Comparison of ENCODE assay signal across 8 mouse cellular contexts in the genomic region with DNA sequence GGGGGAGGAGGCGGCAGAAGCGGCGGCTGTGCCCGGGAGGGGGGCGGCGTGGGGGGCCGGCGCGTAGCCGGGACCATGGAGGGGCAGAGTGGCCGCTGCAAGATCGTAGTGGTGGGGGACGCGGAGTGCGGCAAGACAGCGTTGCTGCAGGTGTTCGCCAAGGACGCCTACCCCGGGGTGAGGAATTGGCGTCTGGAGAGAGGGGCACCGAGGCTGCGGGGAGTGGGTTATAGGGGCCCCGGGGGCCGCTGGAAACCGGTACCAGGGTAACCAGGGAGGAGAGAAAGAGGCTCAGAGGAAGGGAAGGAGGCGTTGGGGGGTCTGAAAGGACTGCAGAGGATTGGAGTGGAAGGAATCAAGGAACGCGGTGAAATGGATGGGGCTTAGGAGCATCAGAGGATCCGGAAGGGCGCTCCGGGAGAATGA. TPM values are rescaled to one million over a fixed set of nuclear protein-coding genes. Genes with fewer than 3 reads are reported as not detected.
DNase-seq lines count a peak whose midpoint lies in the region; ATAC-seq and TF ChIP-seq lines count a peak whose summit lies in the region.

No protein-coding gene starts in this region.

- WGBS in hindbrain, embryonic 10.5 days = 1% methylated on average over 30 of the region's 31 CpGs
- WGBS in midbrain, embryonic 11.5 days = under 1% methylated on average over 29 of the region's 31 CpGs

- H3K9ac ChIP-seq in midbrain, embryonic 11.5 days (ENCODE audit: low read length) = peak overlapping the region; percentile 84

- H3K27me3 ChIP-seq in hindbrain, embryonic 10.5 days (ENCODE audit: insufficient read depth, poor library complexity, severe bottlenecking) = peaks cover 13% of the 10 kb centered on the region
- peaks cover 2% of the 10 kb centered on the region; the same call in 1 of the 2 replicates for H3K27me3 ChIP-seq in midbrain, embryonic 11.5 days (ENCODE audit: control insufficient read depth, insufficient read depth, low read length)

- peak overlapping the region; percentile 76 for H3K27ac ChIP-seq in left cerebral cortex, adult 2 months
- peak overlapping the region; percentile 52; the same call in 1 of the 2 replicates for H3K27ac ChIP-seq in cortical plate, adult 2 months (ENCODE audit: insufficient read depth, low read length)
- peak overlapping the region; percentile 96 for H3K27ac ChIP-seq in hindbrain, embryonic 10.5 days
- peak overlapping the region; percentile 76 for H3K27ac ChIP-seq in midbrain, embryonic 11.5 days (ENCODE audit: low read depth, low read length)

- DNase-seq in left cerebral cortex, adult 2 months (ENCODE audit: extremely low spot score in 1 of 2, low spot score in 2 of 2) = no peak
- no peak for DNase-seq in left cerebral cortex, adult 11 months (ENCODE audit: low spot score)
- DNase-seq in hindbrain, embryonic 10.5 days (ENCODE audit: low spot score) = no peak
- peak; percentile 96 for DNase-seq in midbrain, embryonic 11.5 days (ENCODE audit: low spot score, missing footprints)
- no peak for DNase-seq in testis, postnatal 10 days (ENCODE audit: low spot score)
- no peak for DNase-seq in cerebellum, adult 9-11 months
- no peak for DNase-seq in cerebellum, adult 11-12 months

- no peak for TF ChIP-seq CTCF in left cerebral cortex, adult 2 months (IDR thresholded peaks at IDR 0.05)
- TF ChIP-seq CTCF in cortical plate, adult 2 months (IDR thresholded peaks at IDR 0.05; ENCODE audit: extremely low read depth, insufficient read depth, low read length) = no peak

- no peaks in the 10 kb centered on the region for H3K9me3 ChIP-seq in hindbrain, embryonic 10.5 days
- no peaks in the 10 kb centered on the region for H3K9me3 ChIP-seq in midbrain, embryonic 11.5 days (ENCODE audit: control insufficient read depth, low read length)

- peak overlapping the region; percentile 83 for H3K4me2 ChIP-seq in midbrain, embryonic 11.5 days

- H3K4me1 ChIP-seq in cortical plate, adult 2 months (ENCODE audit: control insufficient read depth, insufficient read depth, low read length) = no peaks in the 10 kb centered on the region
- H3K4me1 ChIP-seq in hindbrain, embryonic 10.5 days (replicated peaks) = peaks cover 96% of the 10 kb centered on the region
- H3K4me1 ChIP-seq in midbrain, embryonic 11.5 days (ENCODE audit: control insufficient read depth, insufficient read depth, low read length) = peaks cover 45% of the 10 kb centered on the region

- H3K4me3 ChIP-seq in left cerebral cortex, adult 2 months = peak overlapping the region; percentile 67
- H3K4me3 ChIP-seq in cortical plate, adult 2 months (ENCODE audit: insufficient read depth, low read length) = peak overlapping the region; percentile 43
- peak overlapping the region; percentile 75 for H3K4me3 ChIP-seq in hindbrain, embryonic 10.5 days
- H3K4me3 ChIP-seq in midbrain, embryonic 11.5 days (ENCODE audit: low read depth, low read length) = peak overlapping the region; percentile 85

- H3K36me3 ChIP-seq in hindbrain, embryonic 10.5 days = peaks cover 30% of the 10 kb centered on the region
- H3K36me3 ChIP-seq in midbrain, embryonic 11.5 days (ENCODE audit: control insufficient read depth, insufficient read depth, low read length) = no peaks in the 10 kb centered on the region

- intact Hi-C loops in left cerebral cortex, adult 2 months (cut with DNase I) = loop anchor here (2.0 kb wide), 1 partner anchor 85 kb away; a partner anchor contains a TSS

- ATAC-seq in midbrain, embryonic 11.5 days (ENCODE audit: low FRiP score) = peak; percentile 55

- TF ChIP-seq POLR2A in cortical plate, adult 2 months (IDR thresholded peaks at IDR 0.05; ENCODE audit: extremely low read depth, insufficient read depth, low read length) = no peak

RNA-seq across cellular contexts. Expression of a gene that starts 2.2 kb away (rescaled TPM):
- total RNA-seq in left cerebral cortex, adult 2 months (2021) = 10 to 100 TPM; 33.4 to 36.8 TPM
- 27.6 and 33.5 TPM in 2 replicates for polyA plus RNA-seq in cortical plate, adult 2 months (2012; rRNA removed)
- polyA plus RNA-seq in hindbrain, embryonic 10.5 days (2016; fragmentation: Nextera tagmentation; extraction: Ambion mirVana) = 61.1 and 108 TPM in 2 replicates
- 43.5 and 47.6 TPM in 2 replicates for polyA plus RNA-seq in midbrain, embryonic 11.5 days (2014; fragmentation: Nextera tagmentation; extraction: Ambion mirVana)

RNA-seq across cellular contexts. Expression of a gene that starts 3.5 kb away (rescaled TPM):
- total RNA-seq in left cerebral cortex, adult 2 months (2021) = 100 to 1,000 TPM; 141 to 159 TPM
- polyA plus RNA-seq in cortical plate, adult 2 months (2012; rRNA removed) = 162 and 179 TPM in 2 replicates
- 97.9 and 208 TPM in 2 replicates for polyA plus RNA-seq in hindbrain, embryonic 10.5 days (2016; fragmentation: Nextera tagmentation; extraction: Ambion mirVana)
- 35.5 and 37.5 TPM in 2 replicates for polyA plus RNA-seq in midbrain, embryonic 11.5 days (2014; fragmentation: Nextera tagmentation; extraction: Ambion mirVana)

RNA-seq across cellular contexts. Expression of a gene that starts 20.1 kb away (rescaled TPM):
- total RNA-seq in left cerebral cortex, adult 2 months (2021) = 1 to 10 TPM; 2.4 to 3.2 TPM
- 6.8 and 7.3 TPM in 2 replicates for polyA plus RNA-seq in cortical plate, adult 2 months (2012; rRNA removed)
- polyA plus RNA-seq in hindbrain, embryonic 10.5 days (2016; fragmentation: Nextera tagmentation; extraction: Ambion mirVana) = 3.5 and 3.6 TPM in 2 replicates
- 2.7 and 4.1 TPM in 2 replicates for polyA plus RNA-seq in midbrain, embryonic 11.5 days (2014; fragmentation: Nextera tagmentation; extraction: Ambion mirVana)

RNA-seq across cellular contexts. Expression of a gene that starts 26.2 kb away (rescaled TPM):
- total RNA-seq in left cerebral cortex, adult 2 months (2021) = 10 to 100 TPM; 31.5 to 34.7 TPM
- polyA plus RNA-seq in cortical plate, adult 2 months (2012; rRNA removed) = 397 and 424 TPM in 2 replicates
- 414 and 455 TPM in 2 replicates for polyA plus RNA-seq in hindbrain, embryonic 10.5 days (2016; fragmentation: Nextera tagmentation; extraction: Ambion mirVana)
- polyA plus RNA-seq in midbrain, embryonic 11.5 days (2014; fragmentation: Nextera tagmentation; extraction: Ambion mirVana) = 385 and 399 TPM in 2 replicates

RNA-seq across cellular contexts. Expression of a gene that starts 43.1 kb away (rescaled TPM):
- total RNA-seq in left cerebral cortex, adult 2 months (2021) = 1 to 10 TPM; 2.3 to 4.2 TPM
- 7.5 and 7.7 TPM in 2 replicates for polyA plus RNA-seq in cortical plate, adult 2 months (2012; rRNA removed)
- 4.0 and 4.5 TPM in 2 replicates for polyA plus RNA-seq in hindbrain, embryonic 10.5 days (2016; fragmentation: Nextera tagmentation; extraction: Ambion mirVana)
- 1.7 and 2.4 TPM in 2 replicates for polyA plus RNA-seq in midbrain, embryonic 11.5 days (2014; fragmentation: Nextera tagmentation; extraction: Ambion mirVana)
